Mouse (Mus musculus) telencephalon, adult 2 months (tissue): Measurements from ENCODE around the gene Kcng1.
A peak's percentile ranks its signal among the peaks of the same experiment; 100 is the strongest.

Experiments
- DNase-seq: peaks from one replicate; pipeline ENCODE4 v3.0.0-alpha.2; 2011; ENCODE audit warnings: low read depth, low spot score

The Kcng1 gene

GRCm38 (mm10) chr2:168260124-168260523 lies 21.4 kb downstream of the Kcng1 start:
- DNase-seq: no peak

DNA sequence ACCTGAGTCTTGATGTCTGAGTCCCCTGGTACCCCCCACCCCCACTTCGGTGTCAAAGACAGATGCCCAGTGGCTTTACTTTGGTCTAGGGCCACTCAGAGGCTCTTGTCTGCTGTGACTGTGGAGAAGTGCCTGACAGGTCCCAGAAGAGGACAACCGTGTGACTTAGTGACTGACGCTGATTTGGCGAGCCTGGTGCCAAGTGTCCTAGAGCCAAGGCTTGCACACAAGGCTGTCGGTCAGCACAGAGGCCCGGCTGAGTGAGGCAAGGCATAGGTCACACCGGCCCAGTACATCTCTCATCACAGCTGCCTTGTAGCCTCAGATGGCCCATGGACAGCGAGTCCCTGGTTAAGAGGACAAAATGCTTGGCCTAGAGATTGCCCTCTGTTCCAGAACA lies 22.5 kb downstream of the Kcng1 start:
- DNase-seq: no peak

DNA sequence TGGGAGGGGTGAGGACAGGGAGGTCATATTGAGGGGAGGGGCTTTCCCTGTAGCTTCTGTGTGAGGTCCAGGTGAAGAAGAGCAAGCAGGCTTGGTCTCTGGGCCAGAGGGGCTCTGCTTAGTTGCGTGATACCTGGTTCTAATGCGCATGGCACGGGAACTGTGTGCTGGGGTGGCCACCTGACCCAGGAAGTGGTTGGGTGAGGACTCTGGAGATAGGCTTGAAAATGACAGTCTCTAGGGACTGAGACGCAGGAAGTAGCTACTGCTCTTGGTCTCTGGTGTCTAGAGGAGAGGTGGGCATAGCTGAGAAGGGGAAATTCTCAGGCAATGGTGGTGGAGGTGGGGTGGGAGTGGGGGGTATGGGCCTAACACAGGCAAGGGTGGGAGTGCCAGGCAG lies 24.3 kb downstream of the Kcng1 start:
- no peak for DNase-seq

DNA sequence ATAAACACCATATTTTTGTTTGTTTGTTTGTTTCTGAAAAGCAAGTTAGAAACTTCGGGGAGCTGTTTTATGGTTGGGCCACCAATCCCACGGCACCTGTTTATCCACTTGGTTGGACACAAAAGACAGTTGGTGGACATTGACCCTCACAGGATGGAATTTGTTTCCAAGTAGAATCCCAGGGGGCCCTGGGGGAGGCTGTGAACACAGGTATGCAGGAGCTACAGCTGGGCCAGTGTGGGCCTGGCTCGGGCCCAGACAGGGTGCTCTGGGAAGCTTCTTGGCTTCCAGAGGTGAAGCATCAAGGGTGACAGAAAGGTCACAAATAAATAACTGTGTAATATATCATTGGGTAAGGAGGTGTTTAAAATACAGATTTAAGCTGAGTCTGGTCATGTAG lies 25.0 kb downstream of the Kcng1 start:
- no peak for DNase-seq

GRCm38 (mm10) chr2:168253822-168254221 lies 27.7 kb downstream of the Kcng1 start:
- peak; percentile 51 for DNase-seq

- no peak for DNase-seq
Observed at GRCm38 (mm10) chr2:168252639-168253292, 28.8 kb downstream of the Kcng1 start.

DNA sequence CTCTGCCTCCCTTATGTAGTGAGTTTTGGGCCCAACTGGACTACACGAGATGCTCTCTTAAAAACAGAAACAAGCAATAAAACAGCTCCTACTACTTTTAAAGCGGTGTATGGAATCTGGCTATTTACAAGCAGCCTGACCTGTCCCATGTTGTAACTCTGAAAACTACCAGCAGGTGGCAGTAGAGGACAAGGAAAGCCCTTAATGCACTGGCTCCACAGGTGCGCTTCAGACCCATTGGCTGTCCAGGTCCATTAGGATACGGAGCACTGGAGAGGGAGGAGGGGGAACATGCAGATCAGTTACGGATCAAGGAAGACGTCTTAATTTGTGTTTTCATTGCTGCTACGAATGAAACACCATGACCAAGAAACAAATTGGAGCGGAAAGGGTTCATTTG lies 31.3 kb downstream of the Kcng1 start:
- peak; percentile 58 for DNase-seq

GRCm38 (mm10) chr2:168248856-168249245 lies 32.7 kb downstream of the Kcng1 start:
- no peak for DNase-seq

DNA sequence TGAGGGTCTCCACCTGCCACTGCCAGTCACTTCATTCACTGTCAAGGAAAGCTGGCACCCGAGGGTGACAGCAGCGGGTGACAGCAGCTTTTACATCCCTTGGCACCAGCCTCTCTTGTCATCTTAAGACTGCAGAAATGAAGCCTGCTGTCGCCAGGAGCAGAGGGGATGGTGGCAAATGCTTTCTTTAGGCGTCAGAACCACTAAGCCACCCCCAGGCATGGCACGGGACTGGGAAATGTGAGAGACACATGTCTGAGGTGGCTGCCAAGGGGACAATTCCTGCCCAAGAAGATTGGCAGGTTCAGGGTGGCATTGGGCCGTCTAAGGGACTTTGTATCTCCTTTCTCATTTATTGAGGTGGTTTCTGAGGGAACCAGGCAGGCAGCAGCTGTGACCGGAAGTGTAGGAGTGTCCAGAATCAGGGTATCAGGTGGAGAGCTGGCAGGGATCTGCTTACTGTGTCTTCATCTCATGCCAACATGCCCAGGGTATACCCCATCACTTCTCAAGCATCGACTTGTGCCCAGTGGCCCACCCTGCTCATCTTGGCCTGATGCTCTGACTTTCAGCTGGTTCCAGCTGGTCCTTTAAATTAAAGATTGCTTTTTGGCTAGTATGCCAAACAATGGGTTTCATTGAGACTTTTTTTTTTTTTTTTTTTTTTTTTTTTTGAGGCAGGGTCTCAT lies 33.2 kb downstream of the Kcng1 start:
- DNase-seq: no peak

GRCm38 (mm10) chr2:168245571-168245970 lies 36.0 kb downstream of the Kcng1 start:
- no peak for DNase-seq

DNA sequence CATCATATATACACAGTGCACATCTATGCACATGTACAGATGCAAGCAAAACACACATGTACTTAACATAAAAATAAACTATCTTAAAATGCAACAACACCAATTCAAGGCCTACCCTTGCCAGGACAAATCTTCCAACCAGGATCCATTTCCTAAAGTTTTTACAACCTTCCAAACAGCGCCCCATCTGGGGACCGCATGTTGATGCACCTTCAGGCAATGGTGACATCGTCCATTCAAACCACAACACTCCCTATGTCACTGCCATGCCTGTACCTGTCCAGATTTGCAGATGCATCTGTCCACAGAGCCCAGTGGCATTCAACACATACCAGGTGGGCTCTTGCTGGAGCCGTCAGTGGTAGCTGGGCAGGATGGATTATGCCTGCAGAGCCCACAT lies 38.3 kb downstream of the Kcng1 start:
- no peak for DNase-seq

GRCm38 (mm10) chr2:168242841-168243240 lies 38.7 kb downstream of the Kcng1 start:
- no peak for DNase-seq

DNA sequence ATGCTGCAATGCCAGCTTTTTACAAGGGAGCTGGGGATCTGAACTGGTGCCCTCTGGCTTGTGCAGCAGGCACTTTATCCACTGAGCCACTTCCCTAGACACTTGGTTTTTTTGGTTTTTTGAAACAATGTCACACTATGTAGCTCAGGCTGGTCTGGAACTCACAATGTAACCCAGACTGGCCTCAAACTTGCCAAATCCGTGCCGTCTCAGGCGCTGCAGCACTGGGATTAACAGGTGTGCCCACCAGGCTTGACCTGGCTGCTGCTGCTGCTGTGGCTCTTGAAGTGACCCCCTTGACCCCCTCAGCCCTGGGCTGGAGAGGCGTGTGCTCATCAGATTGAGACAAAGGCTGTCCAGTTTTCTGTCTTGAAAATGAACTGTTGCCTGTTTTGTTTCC lies 43.2 kb downstream of the Kcng1 start:
- no peak for DNase-seq

DNA sequence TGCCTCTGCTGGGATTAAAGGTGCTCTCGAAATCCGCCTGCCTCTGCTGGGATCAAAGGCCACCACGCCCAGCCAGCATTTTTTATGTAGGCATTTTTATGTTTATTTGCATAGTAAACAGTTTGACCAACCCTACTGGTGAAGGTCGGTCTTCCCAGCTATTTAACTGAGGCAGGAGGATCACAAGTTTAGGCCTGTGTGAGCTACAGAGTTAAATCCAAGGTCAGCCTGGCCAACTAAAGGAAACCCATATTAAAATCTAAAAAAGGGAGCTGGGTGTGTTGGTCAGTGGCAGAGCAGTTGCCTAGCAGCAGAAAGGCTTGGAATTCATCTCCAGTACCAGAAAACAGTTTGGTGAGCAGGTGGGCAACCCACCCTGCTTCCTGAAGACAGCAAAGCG lies 48.2 kb downstream of the Kcng1 start:
- DNase-seq: no peak

- no peak for DNase-seq
Observed at GRCm38 (mm10) chr2:168231471-168231829, 50.1 kb downstream of the Kcng1 start.

GRCm38 (mm10) chr2:168230773-168231470 lies 50.6 kb downstream of the Kcng1 start:
- DNase-seq: no peak

GRCm38 (mm10) chr2:168230026-168230728 lies 51.4 kb downstream of the Kcng1 start, which contains the start of the genes Gm20716, Dpm1 and Mocs3:
Gm20716 (minus strand) TSS chr2:168230364.
Dpm1 (minus strand) TSS chr2:168230591.
Mocs3 (plus strand) TSS chr2:168230622.
- DNase-seq: peak; percentile 92

DNA sequence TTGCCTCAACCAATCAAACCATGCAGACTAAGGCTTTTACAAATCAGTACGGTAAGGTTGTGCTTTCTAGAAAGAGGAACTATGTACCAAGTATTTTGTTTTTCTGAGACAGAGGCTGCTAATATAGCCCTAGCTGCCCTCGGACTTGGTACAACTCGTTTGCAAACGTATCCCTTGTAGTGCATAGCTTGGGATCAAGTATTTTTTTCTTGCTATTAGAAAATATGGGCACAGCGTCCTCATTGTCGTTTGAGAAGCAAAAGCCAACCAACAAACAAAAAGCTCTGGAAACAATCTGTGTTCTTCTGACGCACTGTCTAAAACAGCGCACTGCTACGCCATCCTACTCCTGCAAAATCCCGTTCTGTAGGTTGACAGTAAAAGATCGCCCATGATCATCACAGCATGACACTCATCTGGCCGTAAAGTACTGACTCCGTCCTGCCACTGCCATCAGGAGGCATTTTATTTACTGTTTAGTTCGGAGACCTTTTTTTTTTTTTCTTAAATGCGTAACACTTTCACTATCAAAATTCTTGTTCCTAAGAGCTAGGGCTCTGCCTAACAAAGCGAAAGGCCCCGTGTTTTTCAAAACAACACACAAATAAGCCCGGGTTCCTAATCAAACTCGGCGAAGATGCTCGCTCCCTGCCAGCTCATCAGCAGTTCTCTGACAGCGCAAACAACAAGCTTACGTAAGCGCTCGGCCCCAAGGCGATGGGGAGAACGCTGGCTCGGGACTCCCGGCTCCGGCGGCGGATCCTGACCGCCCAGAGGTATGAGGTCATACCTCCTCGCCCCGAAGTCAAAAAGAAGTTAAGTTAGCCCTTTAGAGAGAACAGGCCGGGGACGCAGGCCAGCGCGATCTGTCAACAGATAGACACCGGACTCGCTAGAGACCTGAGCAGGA lies 52.2 kb downstream of the Kcng1 start:
- DNase-seq: no peak

DNA sequence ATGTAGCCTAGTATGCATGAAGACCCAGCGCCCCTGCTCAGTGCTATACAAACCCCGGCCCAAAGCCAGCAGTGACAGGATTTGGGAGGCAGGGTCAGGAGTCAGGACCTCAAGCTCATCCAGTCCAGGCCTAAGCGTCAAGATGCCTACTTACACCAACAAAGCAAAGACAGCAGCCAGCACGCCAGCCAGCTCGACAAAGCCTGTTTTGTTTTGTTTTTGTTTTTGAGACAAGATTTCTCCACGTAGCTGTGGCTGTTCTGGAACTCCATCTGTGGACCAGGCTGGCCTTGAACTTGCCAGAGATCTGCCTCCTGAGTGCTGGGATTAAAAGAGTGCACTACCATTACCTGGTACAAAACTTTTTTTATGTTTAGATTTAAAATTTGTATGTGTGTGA lies 58.2 kb downstream of the Kcng1 start:
- DNase-seq: no peak

- no peak for DNase-seq
Observed at GRCm38 (mm10) chr2:168213788-168214397, 67.6 kb downstream of the Kcng1 start.
